Mouse (Mus musculus): Measurements from ENCODE around the gene Olfr1206.

The Olfr1206 gene

GRCm38 (mm10) chr2:88862931-88863330, at the start of gene Olfr1206:
TSS of gene Olfr1206 (plus strand) at chr2:88863231.
- DNase-seq (ENCODE audit: low spot score) = no peak

- no peak for DNase-seq (ENCODE audit: low spot score)
These were observed 48.8 kb upstream of the Olfr1206 start, which contains the start of gene Olfr1202 for GRCm38 (mm10) chr2:88814196-88814595. TSS of gene Olfr1202 (plus strand) at chr2:88814496.

GRCm38 (mm10) chr2:88829437-88829836, 33.6 kb upstream of the Olfr1206 start, which contains the start of gene Olfr1205:
TSS of gene Olfr1205 (plus strand) at chr2:88829737.
- DNase-seq (ENCODE audit: low spot score) = no peak

GRCm38 (mm10) chr2:88838477-88838876, 24.6 kb upstream of the Olfr1206 start:
- no peak for DNase-seq (ENCODE audit: low spot score)

GRCm38 (mm10) chr2:88848992-88849391, 14.0 kb upstream of the Olfr1206 start, which contains the start of gene Olfr1204:
TSS of gene Olfr1204 (plus strand) at chr2:88849292.
- no peak for DNase-seq (ENCODE audit: low spot score)

GRCm38 (mm10) chr2:88902211-88902610, 39.2 kb downstream of the Olfr1206 start, which contains the start of gene Olfr1208:
TSS of gene Olfr1208 (minus strand) at chr2:88902311.
- DNase-seq (ENCODE audit: low spot score) = no peak

- DNase-seq (ENCODE audit: low spot score) = no peak
These were observed 52.0 kb downstream of the Olfr1206 start, which contains the start of gene Olfr1209 for GRCm38 (mm10) chr2:88915057-88915456. TSS of gene Olfr1209 (minus strand) at chr2:88915157.

All from ovary, postnatal 14 days (tissue).